Mouse (Mus musculus) frontal cortex, adult (tissue): Measurements from ENCODE around the gene Gm49358.

Experiments used
- ATAC-seq: cut with Nextera tagmentation; 2 replicates; pipeline ENCODE4 v1.9.2; 2017; ENCODE audit warnings: mild to moderate bottlenecking, moderate library complexity, mixed read lengths; ENCODE audit not compliant: low TSS enrichment

Gene Gm49358

GRCm38 (mm10) chr10:86872591-86872990 lies 108.8 kb downstream of the Gm49358 start:
- peak; percentile 74 for ATAC-seq

- no peak for ATAC-seq
Measured at GRCm38 (mm10) chr10:86878721-86879120, 114.9 kb downstream of the Gm49358 start.

- peak; percentile 23; the same call in 1 of the 2 replicates for ATAC-seq
Measured at GRCm38 (mm10) chr10:86880071-86880806, 116.5 kb downstream of the Gm49358 start.

- ATAC-seq = no peak
Measured at GRCm38 (mm10) chr10:86881448-86881847, 117.7 kb downstream of the Gm49358 start.
